Mouse (Mus musculus) layer of hippocampus, postnatal 36 days (tissue): ENCODE results near the gene Slc5a10. TPM values are rescaled to one million over a fixed set of nuclear protein-coding genes. Genes with fewer than 3 reads are reported as not detected.

Experiments
- DNase-seq, 2 experiments: peaks; one replicate each; pipeline ENCODE4 v3.0.0; 2022
- total RNA-seq, 2 experiments: library from RNA; stranded (reverse); gene quantifications; 2 replicates each; pipeline ENCODE4 v1.2.3; 2021

Slc5a10 gene
- under 1 TPM; 0.38 to 0.47 TPM for total RNA-seq

DNA sequence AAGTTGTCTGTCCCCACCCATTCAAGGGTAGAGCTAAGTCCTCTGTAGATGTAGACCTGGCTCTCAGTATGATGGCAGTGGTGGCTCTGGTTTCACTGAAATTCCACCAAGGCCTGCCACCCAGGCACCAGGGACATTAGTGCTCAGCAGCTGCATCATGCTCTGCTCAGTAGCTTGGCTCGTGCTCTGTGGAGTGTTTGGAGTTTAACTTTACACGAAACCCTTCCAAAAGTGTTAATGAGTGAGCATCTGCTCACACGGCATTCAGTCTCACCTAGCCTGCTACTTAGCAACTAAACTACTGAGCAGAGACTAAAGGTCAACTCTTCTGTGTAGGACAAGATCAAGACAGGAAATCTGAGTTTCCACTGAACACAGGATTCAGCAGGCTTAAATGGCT, at the start of gene Slc5a10:
Gene Slc5a10, minus strand, starts transcription at position 191 of the 400 bp plus-strand sequence.
- DNase-seq, result no peak

DNA sequence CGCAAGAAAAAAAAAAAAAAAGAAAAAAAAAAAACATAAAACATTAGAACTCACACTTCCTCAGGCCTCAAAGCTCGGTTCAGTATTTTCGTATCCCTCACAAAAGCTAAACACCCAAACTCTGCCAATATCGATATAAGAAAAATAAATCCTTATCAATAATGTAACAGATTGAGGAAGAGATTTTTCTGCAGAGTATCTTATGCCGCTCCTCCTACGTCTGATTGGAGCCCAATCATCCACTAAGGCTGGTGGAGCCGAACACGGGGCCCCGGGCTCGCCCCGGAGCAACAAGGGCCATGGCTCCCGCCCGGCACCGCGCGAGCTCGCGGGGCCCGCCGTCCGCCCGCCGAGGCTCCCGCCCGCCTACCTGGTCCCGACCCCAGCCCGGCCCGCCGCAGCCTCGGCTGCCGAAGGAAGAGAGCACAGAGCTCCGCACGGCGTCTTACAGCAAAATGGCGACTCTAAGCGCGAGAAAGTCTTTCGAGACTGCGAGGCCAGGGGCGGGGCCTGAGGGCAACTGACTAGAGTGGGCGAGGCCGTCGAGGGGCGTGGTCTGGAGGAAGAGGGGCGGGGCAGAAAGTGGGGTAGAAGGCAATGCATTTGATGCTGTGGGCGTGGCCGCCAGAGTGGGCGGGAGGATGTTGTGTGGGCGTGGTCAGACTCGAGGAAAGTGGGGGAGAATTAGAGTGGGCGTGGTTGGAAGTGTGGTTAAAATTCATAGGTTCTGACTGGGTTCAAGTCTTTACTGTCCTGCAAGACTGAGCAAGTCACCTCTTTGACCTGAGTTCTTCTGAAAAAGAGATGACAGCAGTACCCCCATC, 41.2 kb upstream of the Slc5a10 start, which contains the start of gene Prpsap2:
Gene Prpsap2, minus strand, starts transcription at position 505 of the 824 bp plus-strand sequence.
- DNase-seq, result peak; percentile 96 to 97

DNA sequence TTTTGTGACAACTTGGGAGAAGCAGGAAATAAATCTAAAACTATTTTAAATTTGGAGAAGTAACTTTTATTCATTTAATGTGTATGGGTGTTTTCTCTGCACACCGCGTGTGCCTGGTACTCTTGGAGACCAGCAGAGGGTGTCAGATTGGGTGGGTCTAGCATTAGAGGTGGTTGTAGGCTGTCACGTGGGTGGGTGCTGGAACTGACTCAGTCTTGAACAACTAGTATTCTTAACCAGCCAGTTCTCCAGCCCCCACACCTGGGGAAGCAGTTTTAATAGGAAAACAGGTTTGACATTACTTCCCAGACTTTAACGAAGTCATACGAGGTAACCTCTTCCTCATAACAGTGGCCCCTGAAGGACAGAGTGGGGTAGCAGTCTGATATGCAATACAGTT, 39.9 kb upstream of the Slc5a10 start:
- DNase-seq, result no peak

DNA sequence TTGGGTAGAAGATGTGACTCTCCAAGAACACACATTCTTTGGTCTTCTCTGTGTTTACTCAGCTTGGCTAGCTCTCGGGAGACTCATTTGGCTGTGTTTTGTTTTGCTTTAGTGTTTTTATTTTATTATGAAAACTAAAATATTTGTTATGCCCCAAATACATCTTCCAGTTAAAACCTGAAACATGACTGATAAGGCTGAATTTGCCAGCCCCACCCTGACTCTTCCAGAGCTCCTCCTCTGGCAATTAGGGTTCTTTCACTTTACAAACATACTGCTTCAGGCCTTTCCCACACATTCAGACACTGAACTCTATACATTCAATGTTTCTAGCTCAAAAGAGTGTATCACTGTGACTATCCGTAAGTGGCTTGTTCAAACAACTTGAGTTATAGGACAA, 36.5 kb upstream of the Slc5a10 start:
- no peak for DNase-seq

DNA sequence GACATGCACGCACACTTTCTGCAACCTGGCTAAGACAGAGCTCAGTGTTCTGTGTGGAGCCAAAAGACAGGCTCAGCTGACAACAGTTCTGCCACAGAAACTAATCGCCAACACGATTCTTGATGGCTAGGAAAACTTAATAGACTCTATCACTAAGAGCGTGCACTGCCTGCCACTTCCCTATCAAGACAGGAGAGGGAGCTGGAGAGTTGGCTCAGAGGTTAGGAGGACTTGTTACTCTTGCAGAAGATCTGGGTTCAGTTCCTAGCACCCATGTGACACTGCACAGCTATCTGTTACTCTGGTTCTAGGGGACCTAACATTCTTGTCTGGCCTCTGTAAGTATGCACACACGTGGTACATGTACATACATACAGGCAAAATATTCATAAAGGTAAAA, 31.0 kb upstream of the Slc5a10 start:
- DNase-seq, result no peak

DNA sequence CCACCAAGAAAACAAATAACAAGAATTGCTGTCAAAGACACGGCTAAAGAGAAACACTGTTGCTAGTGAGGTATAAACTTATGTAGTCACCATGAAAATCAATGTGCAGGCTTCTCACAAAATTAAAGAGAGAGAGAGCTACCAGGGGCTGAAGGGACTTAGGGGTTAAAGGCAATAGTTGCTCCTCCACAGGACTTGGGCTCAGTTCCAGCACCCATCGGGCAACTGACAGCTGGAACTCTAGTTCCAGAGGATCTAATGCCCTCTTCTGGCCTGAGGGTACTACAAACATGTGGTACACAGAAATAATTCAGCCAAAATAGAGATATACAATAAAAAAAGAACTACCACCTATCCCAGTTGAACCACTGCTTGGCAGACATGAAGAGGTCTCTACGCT, 26.5 kb upstream of the Slc5a10 start:
- DNase-seq, result no peak

DNA sequence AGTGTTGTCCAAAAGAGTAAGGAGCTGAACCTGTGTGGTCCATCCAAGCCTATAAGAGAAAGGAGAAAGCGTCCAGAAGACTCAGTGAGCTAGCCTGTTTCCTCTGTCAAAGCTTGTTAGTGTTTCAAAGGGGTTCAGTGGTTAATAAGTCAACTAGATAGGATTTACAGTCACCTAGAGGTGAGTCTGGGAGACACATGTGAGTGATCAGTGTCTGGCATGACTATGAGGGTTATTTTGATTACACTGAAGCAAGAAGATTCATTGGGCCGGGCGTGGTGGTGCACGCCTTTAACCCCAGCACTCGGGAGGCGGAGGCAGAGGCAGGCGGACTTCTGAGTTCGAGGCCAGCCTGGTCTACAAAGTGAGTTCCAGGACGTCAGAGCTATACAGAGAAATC, 25.2 kb upstream of the Slc5a10 start:
- no peak for DNase-seq

DNA sequence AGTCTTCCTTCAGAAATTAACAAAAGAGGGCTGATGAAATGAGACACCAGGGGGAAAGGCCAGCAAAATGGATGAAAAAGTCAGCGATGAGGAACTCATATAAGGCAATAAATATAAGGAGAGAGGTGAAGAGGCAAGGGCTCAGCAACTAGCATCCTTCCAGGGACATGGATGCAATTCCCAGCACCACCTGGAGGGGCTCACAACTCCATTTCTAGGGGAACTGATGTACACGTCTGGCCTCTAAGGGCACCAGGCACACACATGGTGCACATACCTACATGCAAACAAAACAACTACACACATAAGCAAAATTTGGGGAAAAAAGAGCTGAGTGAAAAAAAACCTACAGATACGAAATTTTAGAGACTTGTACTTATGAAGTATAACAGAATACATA, 23.8 kb upstream of the Slc5a10 start:
- DNase-seq, result no peak

DNA sequence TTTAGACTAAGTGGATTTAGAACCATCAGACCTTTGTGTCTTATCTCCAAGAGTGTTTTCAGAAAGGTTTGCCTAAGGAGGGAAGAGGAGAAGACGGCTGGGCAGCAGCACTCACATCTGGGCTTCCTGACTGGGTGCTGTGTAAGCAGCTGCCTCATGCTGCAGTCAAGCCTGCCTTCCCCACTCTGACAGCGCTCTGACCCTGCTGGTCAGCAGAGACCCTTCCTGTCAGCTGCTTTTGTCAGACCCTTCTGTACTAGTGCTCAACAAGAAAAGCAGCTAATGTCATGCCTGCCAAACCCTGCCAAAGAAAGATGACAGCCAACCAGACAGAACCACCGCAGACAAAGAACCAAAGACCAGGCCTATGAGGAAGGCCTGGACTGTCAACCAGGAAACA, 23.1 kb upstream of the Slc5a10 start:
- DNase-seq, result no peak

DNA sequence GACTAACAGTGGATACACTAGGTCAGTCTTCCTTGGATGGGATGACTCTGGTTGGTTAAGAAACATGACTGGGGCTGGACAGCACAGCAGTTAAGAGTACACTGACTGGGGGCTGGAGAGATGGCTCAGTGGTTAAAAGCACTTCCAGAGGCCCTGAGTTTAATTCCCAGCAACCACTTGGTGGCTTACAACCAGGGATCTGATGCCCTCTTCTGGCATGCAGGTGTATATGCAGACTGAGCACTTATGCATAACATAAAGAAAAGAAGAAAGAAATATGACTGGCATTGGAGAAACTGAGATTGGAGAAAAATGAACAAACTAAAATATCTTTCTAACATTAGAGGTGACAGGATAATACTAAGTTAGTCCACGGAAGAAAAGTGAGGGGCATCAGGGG, 19.9 kb upstream of the Slc5a10 start:
- DNase-seq, result no peak

DNA sequence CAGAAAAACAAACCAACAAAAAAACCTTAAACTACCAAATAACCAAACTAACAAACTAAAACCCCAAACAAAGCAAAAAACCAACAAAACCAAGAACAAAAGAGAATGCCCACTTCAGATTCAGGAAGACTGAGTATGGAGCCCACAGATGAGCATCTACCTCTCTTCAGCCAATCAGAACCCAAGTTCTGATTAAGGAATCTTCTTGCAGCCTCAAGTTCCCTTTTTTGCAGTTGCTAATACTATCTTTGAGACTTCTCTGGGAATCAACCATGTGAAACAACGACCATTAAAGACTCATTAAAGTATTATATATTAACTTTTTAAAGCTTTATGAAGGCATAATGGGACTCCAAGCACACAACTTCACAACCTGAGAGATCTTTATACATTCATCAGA, 16.7 kb upstream of the Slc5a10 start:
- DNase-seq, result no peak

DNA sequence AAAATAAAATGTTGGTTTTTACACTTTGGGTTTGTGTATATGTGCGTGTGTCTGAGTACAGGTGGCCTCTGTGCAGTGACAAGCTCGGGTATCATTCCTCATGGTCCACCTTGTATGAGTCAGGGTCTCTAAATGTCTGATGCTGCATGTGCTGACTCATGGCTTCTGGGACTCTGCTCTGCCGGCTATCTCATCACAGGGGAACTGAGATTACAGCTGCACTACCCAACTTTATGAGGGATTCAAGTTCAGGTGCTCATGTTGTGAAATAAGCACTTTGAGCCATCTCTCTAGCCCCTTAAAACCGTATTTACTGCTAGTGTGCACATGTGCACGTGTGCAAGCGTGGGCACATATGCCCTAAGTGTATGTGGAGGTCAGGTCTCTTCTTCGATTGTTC, 12.0 kb upstream of the Slc5a10 start:
- no peak for DNase-seq

DNA sequence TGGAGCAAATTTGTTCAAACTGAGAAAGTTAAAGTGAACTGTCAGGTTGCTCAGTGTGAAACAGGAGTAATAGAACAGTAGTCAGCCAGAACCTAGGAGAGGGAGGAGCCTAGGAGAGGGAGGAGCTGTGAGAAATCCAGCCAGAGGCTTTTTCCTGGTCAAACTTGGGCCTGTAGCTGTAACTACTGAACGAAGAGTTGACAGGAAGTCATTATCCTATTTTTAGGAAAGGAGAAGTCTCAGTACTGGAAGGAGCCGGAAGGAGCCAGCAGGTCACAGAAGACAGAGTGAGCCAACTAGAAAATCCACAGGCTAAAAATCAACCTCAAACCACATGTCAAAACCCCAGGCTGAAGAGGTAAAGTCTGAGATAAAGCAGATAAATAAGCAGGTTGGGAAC, 7.4 kb upstream of the Slc5a10 start:
- DNase-seq, result no peak

DNA sequence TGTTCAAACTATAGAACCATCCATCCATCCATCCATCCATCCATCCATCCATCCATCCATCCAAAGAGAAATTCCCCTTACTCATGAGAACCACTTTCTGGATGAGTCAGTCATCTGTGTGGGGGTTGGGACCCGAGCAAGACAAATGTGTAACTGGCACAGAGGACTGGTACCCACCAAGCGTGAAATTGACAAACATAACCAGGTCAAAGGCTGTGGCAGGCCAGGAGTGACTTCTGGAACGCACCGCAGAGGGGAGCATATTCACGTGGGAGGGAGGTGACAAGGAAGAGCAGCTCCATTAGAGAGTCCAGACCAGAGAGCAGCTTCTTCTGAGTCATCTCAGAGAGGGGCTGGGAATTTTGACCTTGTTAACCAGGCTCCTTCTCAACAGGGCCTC, 1.5 kb upstream of the Slc5a10 start:
- no peak for DNase-seq

DNA sequence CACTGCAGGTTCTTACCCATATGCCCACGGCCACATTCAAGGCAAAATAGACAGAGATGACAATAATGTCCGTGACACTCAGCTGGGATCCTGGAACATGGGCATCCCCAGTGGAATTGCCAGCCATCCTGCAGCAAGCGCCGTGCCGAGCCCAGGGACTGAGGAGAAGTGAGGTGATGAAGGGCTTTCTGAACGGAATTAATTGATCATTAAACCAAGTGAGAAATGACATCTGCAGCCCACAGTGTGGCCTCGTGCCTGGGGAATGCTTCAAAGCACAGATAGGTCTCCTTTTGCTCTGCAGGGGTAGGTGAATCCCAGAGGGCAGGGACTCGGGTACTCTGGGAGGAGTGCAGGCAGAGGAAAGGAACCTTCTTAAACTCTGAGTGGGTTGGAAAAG, 800 bp downstream of the Slc5a10 start:
- DNase-seq, result no peak

DNA sequence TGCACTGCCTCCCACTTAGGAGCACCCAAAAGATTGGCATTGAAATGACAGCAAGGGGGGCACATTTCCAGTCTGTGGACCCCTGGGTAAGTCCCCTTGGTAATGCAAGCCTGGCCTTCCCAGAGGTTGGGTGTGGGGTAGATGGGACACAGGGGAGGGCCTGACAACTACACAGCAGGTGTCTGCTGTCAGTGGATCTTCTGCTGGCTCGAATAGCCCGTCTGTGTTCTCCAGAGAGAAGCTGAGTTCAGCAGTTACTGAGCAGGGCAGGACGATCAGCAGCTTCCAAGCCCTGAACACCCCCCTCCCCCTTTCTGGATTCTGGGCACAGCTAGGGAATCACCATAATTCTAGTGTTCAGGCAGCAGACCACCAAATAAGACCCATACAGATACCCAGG, 1.2 kb downstream of the Slc5a10 start:
- no peak for DNase-seq

DNA sequence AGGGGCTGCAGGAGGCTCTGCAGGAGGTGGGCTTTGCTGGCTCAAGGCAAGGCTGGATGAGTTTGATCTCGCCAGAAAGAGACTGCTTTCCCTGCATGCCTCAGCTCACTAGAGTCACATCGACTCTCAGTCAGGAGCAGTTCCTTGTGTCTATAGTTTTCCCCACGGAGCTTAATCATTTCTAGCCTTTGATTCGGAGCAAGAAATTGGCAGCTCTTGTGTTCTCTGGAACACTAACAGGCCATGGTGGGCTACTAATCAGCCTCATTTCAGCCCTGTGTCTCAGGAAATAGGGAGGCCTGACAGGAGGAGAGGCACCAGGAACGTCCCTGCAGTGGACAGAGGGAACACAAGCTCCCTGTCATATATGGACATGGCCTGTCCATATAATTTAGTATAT, 2.6 kb downstream of the Slc5a10 start:
- no peak for DNase-seq

DNA sequence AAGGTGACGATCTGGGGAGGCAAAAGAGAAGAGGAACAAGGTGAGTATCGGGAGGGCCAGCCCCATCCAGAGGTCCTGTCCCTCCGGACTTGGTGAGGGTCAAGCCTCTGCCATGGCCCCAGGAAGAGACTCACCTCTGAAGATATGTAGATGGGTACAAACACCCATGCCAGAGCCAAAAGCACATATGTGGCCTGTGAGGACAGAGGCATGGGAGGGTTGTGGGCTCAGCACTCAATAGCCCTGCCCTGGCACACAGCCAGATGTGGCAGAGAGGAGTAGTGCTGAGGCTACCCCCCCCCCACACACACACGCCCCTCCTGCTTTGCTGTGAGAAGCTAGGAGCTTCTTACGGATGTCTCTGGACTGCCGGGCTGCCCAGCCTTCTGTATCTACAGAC, 5.5 kb downstream of the Slc5a10 start:
- no peak for DNase-seq

DNA sequence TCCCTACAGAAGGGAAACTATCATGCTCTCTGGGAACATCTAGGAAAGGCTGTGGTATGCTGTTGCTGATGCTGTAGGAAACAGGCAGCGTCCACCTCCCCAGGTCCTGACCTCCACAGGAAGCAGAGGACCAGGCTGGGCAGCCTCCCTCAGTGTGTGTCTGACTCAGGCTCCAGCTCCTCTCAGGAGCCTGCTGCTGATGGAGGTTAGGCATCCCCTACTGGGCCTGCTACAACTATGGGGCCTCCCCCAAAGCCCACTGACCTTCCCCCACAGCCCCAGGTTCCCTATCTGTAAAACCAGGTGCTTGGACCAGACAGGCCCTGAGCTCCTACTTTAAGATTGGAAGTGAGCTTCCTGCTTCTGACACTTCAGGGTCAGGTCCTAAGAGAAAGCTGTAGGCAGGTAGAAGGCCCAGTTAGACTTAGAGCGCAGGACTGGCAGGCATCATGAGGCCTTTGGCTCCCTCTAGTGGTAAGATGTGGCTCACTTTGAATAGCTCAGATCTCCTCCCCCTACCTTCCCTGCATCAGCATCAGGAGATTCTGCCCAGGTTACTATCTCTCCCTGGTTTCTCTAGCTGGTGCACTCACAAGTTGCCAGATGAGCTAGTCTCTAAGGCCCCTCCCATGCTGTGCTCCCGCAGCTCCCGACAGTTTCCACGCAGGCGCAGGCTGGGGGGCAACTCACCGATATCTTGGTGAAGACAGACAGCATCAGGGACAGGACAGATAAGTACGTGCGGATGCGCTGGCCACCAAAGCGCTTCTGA, 6.1 kb downstream of the Slc5a10 start:
- DNase-seq, result peak; percentile 54 to 69

DNA sequence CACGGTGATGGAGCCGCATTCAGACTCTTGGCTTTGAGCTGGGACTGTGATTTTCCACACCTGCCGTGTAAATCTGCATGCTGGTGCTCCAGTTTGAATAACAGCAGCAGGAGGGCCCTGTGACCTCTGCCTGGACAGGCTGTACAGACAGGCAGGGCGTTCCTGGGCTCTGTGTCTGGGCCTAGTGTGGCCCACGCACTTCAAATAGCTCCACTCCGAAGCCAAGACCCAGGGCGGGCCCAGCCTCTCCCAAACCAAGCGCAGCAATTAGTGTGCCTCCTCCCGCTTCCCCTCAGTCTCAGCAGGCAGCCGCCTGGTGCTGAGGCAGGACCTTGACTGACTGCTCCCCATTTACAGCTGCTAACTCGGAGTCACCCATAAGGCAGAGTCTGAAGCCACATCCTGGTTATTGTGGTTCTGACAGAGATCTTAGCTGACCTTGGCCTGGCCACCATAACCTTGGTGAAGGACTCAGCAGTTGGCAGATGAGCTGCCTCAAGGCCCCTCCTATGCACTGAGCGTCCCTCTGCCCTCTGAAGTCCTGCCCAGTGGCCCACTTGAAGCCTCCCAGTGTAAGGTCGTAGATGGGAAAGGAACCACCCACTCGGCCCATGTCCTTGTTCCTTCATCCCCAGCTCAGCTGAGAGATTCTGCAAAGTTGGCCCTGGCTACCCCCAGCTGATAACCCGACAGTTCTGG, 7.3 kb downstream of the Slc5a10 start:
- DNase-seq, result no peak

DNA sequence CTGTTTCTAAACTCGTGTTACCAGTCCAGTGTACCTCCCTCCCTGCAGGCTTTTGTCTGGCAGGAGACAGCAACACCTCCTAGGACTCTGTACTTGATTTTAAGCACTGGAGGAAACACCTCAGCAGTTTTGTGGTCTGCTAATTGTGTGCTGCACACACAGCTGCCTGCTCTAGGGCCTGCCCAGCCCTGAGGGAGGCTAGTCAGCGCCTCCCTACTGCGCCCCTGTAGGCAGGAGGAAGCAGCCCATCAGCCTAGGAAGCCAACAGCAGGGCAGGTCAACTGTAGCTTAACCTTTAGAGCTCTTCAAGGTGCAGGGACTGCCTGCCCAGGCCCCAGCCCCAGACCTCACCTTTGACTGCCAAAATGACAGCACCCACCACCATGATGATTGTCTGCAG, 11.7 kb downstream of the Slc5a10 start:
- DNase-seq, result no peak

DNA sequence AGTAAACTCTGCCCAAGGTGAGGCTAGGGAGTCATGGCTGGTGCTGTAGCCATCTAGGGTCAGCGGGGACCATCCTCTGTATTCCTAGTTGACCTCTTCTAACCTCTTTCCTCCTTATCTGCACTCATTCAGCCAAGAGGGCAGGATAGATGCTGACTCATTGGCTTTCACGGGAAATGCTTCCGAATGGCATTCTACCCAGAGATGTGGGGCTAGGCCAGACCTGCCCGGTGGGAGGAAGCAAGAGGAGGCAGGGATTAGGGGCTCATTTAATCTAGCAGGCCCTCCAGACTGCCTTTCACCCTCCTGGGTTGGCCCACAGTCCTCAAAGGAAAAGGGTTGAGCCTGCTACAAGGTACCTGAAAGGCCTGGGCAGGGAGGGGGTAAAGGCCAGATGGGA, 14.4 kb downstream of the Slc5a10 start:
- DNase-seq, result no peak

DNA sequence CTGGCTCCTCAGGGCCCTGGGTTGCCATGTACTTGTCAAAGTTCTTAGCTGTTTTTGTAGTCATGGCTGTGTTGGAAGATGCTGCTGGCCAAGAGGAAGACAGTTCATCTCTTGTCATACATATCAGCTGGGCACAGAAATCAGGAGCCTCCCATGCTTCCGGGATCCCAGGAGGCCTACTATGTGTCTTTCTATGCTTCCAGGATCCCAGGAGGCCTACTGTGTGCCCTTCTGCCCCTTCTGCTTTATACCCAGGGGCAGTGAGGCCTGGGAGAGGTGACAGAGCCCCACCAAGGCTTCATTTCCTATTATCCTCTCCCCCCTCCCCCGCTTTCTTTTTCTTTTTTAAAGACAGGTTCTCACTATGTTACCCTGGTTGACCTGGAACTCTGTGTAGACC, 15.0 kb downstream of the Slc5a10 start:
- DNase-seq, result no peak
